Mouse (Mus musculus) hindbrain, embryonic 14.5 days (tissue): ENCODE measurements around the gene P4ha3. TPM values are rescaled to one million over a fixed set of nuclear protein-coding genes. Genes with fewer than 3 reads are reported as not detected.
A peak's percentile ranks its signal among the peaks of the same experiment; 100 is the strongest.

Experiments
- ATAC-seq: fragments of 200-750 bp; cut with Nextera tagmentation; 2 replicates; pipeline ENCODE4 v1.8.0; 2017; ENCODE audit warnings: moderate number of reproducible peaks, mild to moderate bottlenecking, moderate TSS enrichment, moderate library complexity; ENCODE audit not compliant: low FRiP score
- DNase-seq: peaks from one replicate; pipeline ENCODE4 v3.0.0-alpha.2; 2015; ENCODE audit warnings: low spot score
- H3K27ac ChIP-seq: fragments of 300-500 bp; sonication (generic); 2 replicates; pipeline ENCODE4 v1.5.1; 2014; ENCODE audit warnings: mild to moderate bottlenecking, moderate library complexity
- H3K27me3 ChIP-seq: fragments of 300-500 bp; sonication (generic); 2 replicates; pipeline ENCODE4 v1.6.1; 2014; ENCODE audit warnings: mild to moderate bottlenecking, low read length, mixed read lengths; ENCODE audit not compliant: control insufficient read depth, insufficient read depth
- H3K36me3 ChIP-seq: fragments of 300-500 bp; sonication (generic); replicated peaks from 2 replicates; pipeline ENCODE4 v1.6.1; 2014; ENCODE audit not compliant: control insufficient read depth, insufficient read depth
- H3K4me1 ChIP-seq: fragments of 300-500 bp; sonication (generic); replicated peaks from 2 replicates; pipeline ENCODE4 v1.6.1; 2014; ENCODE audit warnings: antibody characterized with exemption, low read length, mixed read lengths; ENCODE audit not compliant: control insufficient read depth, insufficient read depth
- H3K4me2 ChIP-seq: fragments of 300-500 bp; sonication (generic); replicated peaks from 2 replicates; pipeline ENCODE4 v1.6.1; 2014; ENCODE audit warnings: mild to moderate bottlenecking, moderate library complexity
- H3K4me3 ChIP-seq: fragments of 300-500 bp; sonication (generic); replicated peaks from 2 replicates; pipeline ENCODE4 v1.5.1; 2014; ENCODE audit warnings: mild to moderate bottlenecking, low read length
- H3K9ac ChIP-seq: fragments of 300-500 bp; sonication (generic); 2 replicates; pipeline ENCODE4 v1.6.1; 2014
- H3K9me3 ChIP-seq: fragments of 300-500 bp; sonication (generic); 2 replicates; pipeline ENCODE4 v1.6.1; 2016; ENCODE audit warnings: low read length; ENCODE audit not compliant: control insufficient read depth
- WGBS: fragments of 180-500 bp; shearing (Covaris S2); extraction: QIAGEN DNeasy Blood & Tissue Kit; methylation state at CpG from one replicate; pipeline ENCODE4 v1.1.7; 2014; 5-methylcytosine and 5-hydroxymethylcytosine counted together
- polyA plus RNA-seq: library from polyadenylated mRNA; unstranded; fragments of >200 nt; fragmentation: Nextera tagmentation; extraction: Ambion mirVana; gene quantifications from 2 replicates; pipeline ENCODE4 v1.2.1, GENCODE M21; 2014

P4ha3 gene
- polyA plus RNA-seq, 1 experiment from 2014 or later, result 12.6 TPM

DNA sequence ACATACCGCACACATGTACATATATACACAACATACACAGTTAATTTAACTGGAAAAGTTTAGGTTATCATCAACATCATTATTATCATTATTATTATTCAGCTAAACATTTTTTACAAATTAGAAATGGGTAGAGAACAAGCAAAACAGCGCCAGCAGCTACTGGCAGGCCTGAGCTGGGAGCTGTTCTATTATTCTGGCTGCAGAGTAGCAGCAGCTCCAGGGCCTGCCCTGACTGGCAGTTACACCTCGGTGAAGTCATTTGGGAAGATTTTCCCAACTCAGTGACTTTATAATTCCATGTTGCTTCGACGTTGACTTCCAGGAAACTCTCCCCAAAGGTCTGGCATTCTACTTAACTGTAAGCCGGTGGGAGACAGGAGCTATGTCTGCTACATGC is 11.4 kb downstream of the P4ha3 start:
- H3K36me3 ChIP-seq, result no peaks in the 10 kb centered on the region
- no peak overlapping the region for H3K4me3 ChIP-seq
- DNase-seq (no peak), ATAC-seq (no peak)
- H3K4me2 ChIP-seq, result no peak overlapping the region
- WGBS, result 78% methylated on average over 6 of the region's 6 CpGs
- no peak overlapping the region; the same call in 1 of the 2 replicates for H3K27ac ChIP-seq
- H3K4me1 ChIP-seq, result no peaks in the 10 kb centered on the region; the same call in 1 of the 2 replicates
- H3K9me3 ChIP-seq, result no peaks in the 10 kb centered on the region
- H3K9ac ChIP-seq, result no peak overlapping the region
- no peaks in the 10 kb centered on the region for H3K27me3 ChIP-seq

DNA sequence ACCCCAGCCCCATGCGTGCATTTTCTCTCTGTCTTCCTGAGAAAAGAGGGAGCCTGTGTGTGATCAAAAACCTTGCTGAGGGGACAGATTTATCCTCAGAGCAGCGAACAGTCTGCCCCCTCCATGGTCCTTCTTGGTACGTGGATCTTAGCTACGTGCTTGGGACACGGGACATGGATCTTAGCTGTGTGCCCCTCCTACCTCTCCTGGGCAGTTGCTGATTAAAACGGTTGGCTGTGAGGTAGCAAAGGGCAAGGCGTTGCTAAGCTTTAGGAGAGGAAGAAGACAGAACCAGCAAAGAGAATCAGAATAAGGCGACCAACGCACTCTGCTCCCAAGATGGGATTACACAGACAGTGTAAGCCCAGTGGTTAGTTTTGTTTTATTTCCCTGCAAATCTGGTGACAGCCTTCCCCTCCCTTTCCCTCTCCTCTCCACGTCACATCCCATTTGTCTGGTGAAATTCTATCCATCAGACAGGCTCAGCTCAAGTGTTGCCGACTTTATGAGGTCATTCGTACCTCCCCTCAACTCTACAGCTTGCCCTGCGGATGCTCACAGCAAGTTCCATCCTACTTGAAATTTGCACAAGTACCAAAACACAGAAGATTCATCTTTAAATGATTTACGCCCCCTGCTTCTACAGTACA is 13.7 kb downstream of the P4ha3 start:
- no peaks in the 10 kb centered on the region for H3K9me3 ChIP-seq
- H3K9ac ChIP-seq, result no peak overlapping the region
- 74% methylated on average over 14 of the region's 14 CpGs for WGBS
- no peak overlapping the region for H3K4me2 ChIP-seq
- no peak overlapping the region for H3K27ac ChIP-seq
- H3K36me3 ChIP-seq, result no peaks in the 10 kb centered on the region
- ATAC-seq (no peak), DNase-seq (no peak)
- H3K27me3 ChIP-seq, result no peaks in the 10 kb centered on the region
- no peak overlapping the region for H3K4me3 ChIP-seq
- H3K4me1 ChIP-seq, result no peaks in the 10 kb centered on the region; the same call in 1 of the 2 replicates

DNA sequence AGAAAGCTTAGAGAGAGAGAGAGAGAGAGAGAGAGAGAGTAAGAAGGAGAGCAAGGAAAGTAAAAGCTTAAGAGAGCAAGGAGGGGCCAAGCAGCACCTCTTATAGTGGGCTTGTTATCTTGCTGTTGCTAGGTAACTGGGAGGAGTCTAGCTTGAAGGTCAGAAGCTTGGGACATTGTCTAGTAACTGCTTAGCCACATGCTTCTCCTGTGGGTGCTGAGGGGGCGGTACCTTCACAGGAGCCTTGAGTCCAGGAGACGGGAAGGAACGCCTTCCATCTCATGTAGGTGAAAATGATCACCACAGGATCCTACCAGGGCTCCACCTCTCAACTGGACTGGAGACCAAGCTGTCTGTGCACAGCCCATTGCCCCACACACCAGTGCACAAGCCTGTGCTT is 16.1 kb downstream of the P4ha3 start:
- WGBS, result 68% methylated on average over 3 of the region's 3 CpGs
- Histone ChIP-seq H3K9ac (no peak overlapping the region), H3K27ac (no peak overlapping the region), H3K4me3 (no peak overlapping the region), H3K4me2 (no peak overlapping the region), H3K27me3 (no peaks in the 10 kb centered on the region), H3K36me3 (no peaks in the 10 kb centered on the region), H3K9me3 (no peaks in the 10 kb centered on the region), H3K4me1 (no peaks in the 10 kb centered on the region; the same call in 1 of the 2 replicates)
- DNase-seq, result no peak
- no peak for ATAC-seq

DNA sequence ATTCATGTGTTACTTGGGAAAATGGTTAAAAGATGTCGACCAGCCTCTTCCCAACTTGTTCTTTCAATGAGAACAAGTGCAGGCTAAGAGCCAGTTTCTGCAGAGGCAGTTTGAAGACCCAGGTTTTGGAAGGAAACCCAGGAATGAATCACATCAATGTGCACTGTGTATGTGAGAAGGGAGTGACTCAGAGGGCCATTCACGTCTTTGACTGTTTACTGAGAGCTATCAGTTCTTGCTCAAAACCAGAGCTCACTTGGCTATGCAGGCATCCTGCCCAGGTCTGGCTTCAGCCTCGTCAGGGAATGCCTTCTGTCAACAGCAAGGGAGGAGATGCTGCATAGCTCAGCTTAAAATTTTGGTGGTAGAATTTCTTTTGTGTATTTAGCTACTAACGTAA is 17.0 kb downstream of the P4ha3 start:
- Histone ChIP-seq H3K27ac (peak overlapping the region; percentile 28; the same call in 1 of the 2 replicates), H3K4me3 (no peak overlapping the region), H3K4me1 (peaks cover 2% of the 10 kb centered on the region), H3K9me3 (no peaks in the 10 kb centered on the region), H3K27me3 (no peaks in the 10 kb centered on the region), H3K9ac (no peak overlapping the region), H3K36me3 (no peaks in the 10 kb centered on the region), H3K4me2 (no peak overlapping the region)
- DNase-seq (no peak), ATAC-seq (no peak)
- WGBS, result 77% methylated on average over 4 of the region's 4 CpGs

DNA sequence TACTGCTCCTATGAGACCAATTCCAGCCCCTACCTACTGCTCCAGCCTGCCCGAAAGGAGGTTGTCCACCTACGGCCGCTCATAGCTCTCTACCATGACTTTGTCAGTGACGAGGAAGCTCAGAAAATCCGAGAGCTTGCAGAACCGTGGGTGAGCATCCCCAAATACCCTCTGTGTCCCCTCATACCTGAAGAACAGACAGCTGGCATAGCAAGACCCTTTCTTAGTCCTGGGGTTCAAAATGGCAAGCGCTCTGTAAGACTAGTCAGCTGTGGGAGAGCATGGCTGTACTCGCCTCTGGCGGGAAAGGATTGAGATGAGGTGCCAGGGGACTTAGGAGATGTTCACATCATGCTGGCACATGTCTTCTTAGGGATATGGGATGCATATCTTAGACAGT is 20.6 kb downstream of the P4ha3 start:
- Histone ChIP-seq H3K4me3 (no peak overlapping the region), H3K4me2 (no peak overlapping the region), H3K36me3 (no peaks in the 10 kb centered on the region), H3K27me3 (no peaks in the 10 kb centered on the region), H3K9me3 (no peaks in the 10 kb centered on the region), H3K9ac (no peak overlapping the region), H3K27ac (no peak overlapping the region), H3K4me1 (peaks cover 34% of the 10 kb centered on the region)
- DNase-seq (no peak), ATAC-seq (no peak)
- WGBS, result 91% methylated on average over 9 of the region's 9 CpGs

DNA sequence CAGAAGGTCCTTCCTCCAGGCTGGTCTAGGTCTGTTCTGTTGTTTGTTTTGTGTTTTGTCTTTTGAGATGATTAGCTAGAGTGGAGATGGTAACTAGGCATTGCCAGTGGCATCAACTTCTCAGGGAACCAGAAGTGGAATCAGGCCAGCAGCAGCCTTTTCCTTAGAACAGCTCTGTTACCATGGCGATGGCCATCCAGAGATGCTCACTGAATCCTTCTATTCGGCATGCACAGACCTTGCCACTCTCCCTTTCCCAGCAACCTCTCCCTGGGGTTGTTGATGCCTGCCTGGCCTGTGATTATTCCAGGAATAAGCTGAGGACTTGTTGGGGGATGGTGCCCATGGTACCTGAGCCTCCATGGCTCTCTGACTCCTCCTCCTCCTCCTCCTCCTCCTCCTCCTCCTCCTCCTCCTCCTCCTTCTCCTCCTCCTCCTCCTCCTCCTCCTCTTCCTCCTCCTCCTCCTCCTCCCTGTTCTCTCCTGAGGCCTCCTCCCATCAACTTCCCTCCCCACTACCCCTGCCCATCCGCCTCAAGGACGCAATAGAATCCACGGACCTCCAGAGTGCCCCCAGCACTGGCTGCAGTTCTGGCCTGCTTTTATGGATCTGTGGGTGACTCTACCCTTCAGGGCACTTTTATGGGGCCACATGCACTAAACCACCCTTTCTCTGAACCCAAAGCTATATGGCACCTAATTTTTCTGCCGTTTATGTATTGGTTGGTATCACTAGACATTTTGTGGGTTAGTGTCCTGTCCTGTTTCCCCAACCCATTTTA is 22.7 kb downstream of the P4ha3 start:
- Histone ChIP-seq H3K9me3 (no peaks in the 10 kb centered on the region), H3K27me3 (no peaks in the 10 kb centered on the region), H3K4me1 (peaks cover 39% of the 10 kb centered on the region), H3K4me2 (no peak overlapping the region), H3K4me3 (no peak overlapping the region), H3K27ac (peak overlapping the region; percentile 81), H3K9ac (no peak overlapping the region), H3K36me3 (no peaks in the 10 kb centered on the region)
- 57% methylated on average over 5 of the region's 6 CpGs for WGBS
- peak; percentile 80 for DNase-seq
- peak; percentile 88 for ATAC-seq

DNA sequence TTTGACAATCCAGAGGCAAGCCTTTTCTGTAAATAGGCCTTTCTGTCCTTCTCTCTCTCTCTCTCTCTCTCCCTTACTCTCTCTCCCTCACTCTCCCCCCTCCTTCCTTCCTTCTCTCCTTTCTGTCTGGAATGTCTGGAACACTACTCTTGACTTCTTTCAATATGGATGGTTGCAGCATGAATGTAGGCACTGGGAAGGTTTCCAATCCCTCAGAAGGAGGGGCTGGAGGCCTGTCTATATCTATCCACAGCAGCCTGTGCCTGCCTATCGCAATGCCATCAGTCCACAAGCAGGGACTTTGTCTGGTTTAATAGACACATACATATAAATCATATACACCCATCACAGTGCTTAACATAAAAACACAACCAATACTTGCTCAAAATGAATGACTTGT is 23.9 kb downstream of the P4ha3 start:
- Histone ChIP-seq H3K9me3 (no peaks in the 10 kb centered on the region), H3K4me3 (no peak overlapping the region), H3K9ac (no peak overlapping the region), H3K27ac (peak overlapping the region; percentile 66), H3K4me1 (peaks cover 39% of the 10 kb centered on the region), H3K36me3 (no peaks in the 10 kb centered on the region), H3K4me2 (no peak overlapping the region), H3K27me3 (no peaks in the 10 kb centered on the region)
- 37% methylated on average over 1 of the region's 1 CpGs for WGBS
- ATAC-seq, result 0 out of 2 replicates have a peak, but pooled peaks have one; percentile 26
- DNase-seq, result no peak

DNA sequence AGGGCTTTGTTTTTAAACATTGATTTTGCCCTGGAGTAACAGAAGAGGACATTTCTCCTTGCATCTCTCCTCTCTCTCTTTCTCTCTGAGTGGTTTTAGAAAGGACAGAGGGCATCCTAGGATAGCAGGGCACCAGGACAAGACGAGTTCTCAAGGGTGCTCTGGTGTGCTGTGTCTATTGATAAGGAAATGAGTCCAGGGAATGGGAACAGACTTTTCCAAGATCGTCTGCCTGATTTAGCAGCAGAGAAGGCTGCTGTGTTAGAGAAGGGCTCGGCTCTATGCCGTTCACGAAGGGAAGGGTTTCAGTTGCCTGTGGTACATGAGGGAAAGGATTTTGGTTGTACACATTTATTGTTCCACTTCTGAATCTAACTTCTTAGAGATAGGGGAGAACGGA is 24.4 kb downstream of the P4ha3 start:
- no peaks in the 10 kb centered on the region for H3K36me3 ChIP-seq
- no peaks in the 10 kb centered on the region for H3K27me3 ChIP-seq
- H3K9me3 ChIP-seq, result no peaks in the 10 kb centered on the region
- ATAC-seq (no peak), DNase-seq (no peak)
- H3K9ac ChIP-seq, result 0 out of 2 replicates have a peak overlapping the region, but pooled peaks have one; percentile 2
- H3K4me3 ChIP-seq, result no peak overlapping the region
- WGBS, result 25% methylated on average over 6 of the region's 6 CpGs
- H3K4me2 ChIP-seq, result no peak overlapping the region
- H3K4me1 ChIP-seq, result peaks cover 39% of the 10 kb centered on the region
- H3K27ac ChIP-seq, result peak overlapping the region; percentile 66

DNA sequence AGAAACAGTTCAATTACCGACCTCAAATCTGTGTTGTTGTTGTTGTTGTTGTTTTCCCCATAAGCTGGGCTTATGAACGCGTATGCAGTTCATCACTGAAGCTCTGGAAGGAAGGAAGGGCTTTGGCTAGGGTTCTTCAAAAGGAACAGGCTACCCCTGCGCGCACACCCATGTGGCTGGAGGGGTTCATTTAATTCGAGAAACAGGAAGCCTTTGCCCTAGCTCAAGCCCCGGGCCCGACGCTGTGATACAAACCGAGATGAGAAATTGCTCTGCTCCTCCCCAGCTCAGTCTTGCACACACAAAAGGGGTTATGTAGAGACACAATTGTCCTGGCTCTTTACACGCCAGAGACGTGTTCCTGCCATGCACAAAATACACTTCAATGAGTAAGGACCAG is 25.0 kb downstream of the P4ha3 start:
- Histone ChIP-seq H3K4me1 (peaks cover 39% of the 10 kb centered on the region), H3K27ac (peak overlapping the region; percentile 66), H3K36me3 (no peaks in the 10 kb centered on the region), H3K4me2 (no peak overlapping the region), H3K4me3 (no peak overlapping the region), H3K9ac (peak overlapping the region; percentile 2; the same call in 1 of the 2 replicates), H3K27me3 (no peaks in the 10 kb centered on the region), H3K9me3 (no peaks in the 10 kb centered on the region)
- ATAC-seq (no peak), DNase-seq (no peak)
- 68% methylated on average over 12 of the region's 12 CpGs for WGBS
